Comparison of ENCODE assay signal across 10 mouse cellular contexts in genomic region chr12:99756914-99757687, GRCm38 (mm10).
DNase-seq lines count a peak whose midpoint lies in the region; ATAC-seq and TF ChIP-seq lines count a peak whose summit lies in the region.
"Had no signal": no experiment of that assay in that cellular context is flagged by ENCODE, and none has a peak within 500 bp of the region (broad histone marks: within the 10 kb centered on the region; RNA-seq: fewer than 3 reads in every experiment).

No protein-coding gene starts in this region.

- peak overlapping the region; percentile 35 for H3K4me2 ChIP-seq in forebrain, embryonic 14.5 days (ENCODE audit: low read length)

- peak overlapping the region; percentile 22; the same call in 1 of the 2 replicates for H3K4me3 ChIP-seq in left cerebral cortex, adult 2 months
- peak overlapping the region; percentile 0; the same call in 1 of the 2 replicates for H3K4me3 ChIP-seq in forebrain, embryonic 14.5 days (ENCODE audit: low read depth, low read length)
- H3K4me3 ChIP-seq in limb, embryonic 10.5 days = no peak overlapping the region
- no peak overlapping the region for H3K4me3 ChIP-seq in small intestine, adult 2 months (ENCODE audit: low read depth, low read length)

- peak overlapping the region; percentile 17; the same call in 1 of the 2 replicates for H3K9ac ChIP-seq in forebrain, embryonic 14.5 days (ENCODE audit: low read length)

- TF ChIP-seq POLR2A in small intestine, adult 2 months (IDR thresholded peaks at IDR 0.05; ENCODE audit: low read depth, low read length) = no peak

- WGBS in forebrain, embryonic 14.5 days = 10% methylated on average over 18 of the region's 18 CpGs
- 67% methylated on average over 18 of the region's 18 CpGs for WGBS in limb, embryonic 10.5 days
- 76% methylated on average over 18 of the region's 18 CpGs for WGBS in small intestine, adult 2 months

- no peak for TF ChIP-seq CTCF in left cerebral cortex, adult 2 months (IDR thresholded peaks at IDR 0.05)
- no peak for TF ChIP-seq CTCF in small intestine, adult 2 months (IDR thresholded peaks at IDR 0.05; ENCODE audit: extremely low read depth, insufficient read length, insufficient replicate concordance, low read depth, low read length)

- peak; percentile 33 for ATAC-seq in forebrain, embryonic 14.5 days
- ATAC-seq: activated CD4-positive, CD25-positive, alpha-beta regulatory T cell, adult 4 months had no signal

- H3K36me3 ChIP-seq in forebrain, embryonic 14.5 days (ENCODE audit: control insufficient read depth, insufficient read depth, low read length) = no peaks in the 10 kb centered on the region
- H3K36me3 ChIP-seq in limb, embryonic 10.5 days = no peaks in the 10 kb centered on the region
- H3K36me3 ChIP-seq in small intestine, adult 2 months (ENCODE audit: control insufficient read depth, insufficient read depth, low read length) = no peaks in the 10 kb centered on the region

- H3K4me1 ChIP-seq in forebrain, embryonic 14.5 days (ENCODE audit: control insufficient read depth, insufficient read depth, low read length) = peaks cover 17% of the 10 kb centered on the region
- peaks cover 18% of the 10 kb centered on the region for H3K4me1 ChIP-seq in limb, embryonic 10.5 days
- H3K4me1 ChIP-seq in small intestine, adult 2 months (ENCODE audit: control insufficient read depth, insufficient read depth, insufficient read length, low read length) = no peaks in the 10 kb centered on the region

- H3K27ac ChIP-seq in left cerebral cortex, adult 2 months = no peak overlapping the region
- no peak overlapping the region for H3K27ac ChIP-seq in forebrain, embryonic 14.5 days (ENCODE audit: low read depth, low read length)
- H3K27ac ChIP-seq in limb, embryonic 10.5 days = peak overlapping the region; percentile 25; the same call in 1 of the 2 replicates
- H3K27ac ChIP-seq in small intestine, adult 2 months (ENCODE audit: insufficient read depth, low read depth, low read length) = peak overlapping the region; percentile 12; the same call in 1 of the 2 replicates

- no peaks in the 10 kb centered on the region for H3K27me3 ChIP-seq in forebrain, embryonic 14.5 days (replicated peaks; ENCODE audit: control insufficient read depth, insufficient read depth, low read length)
- no peaks in the 10 kb centered on the region for H3K27me3 ChIP-seq in limb, embryonic 10.5 days (ENCODE audit: low read depth, poor library complexity, severe bottlenecking)
- H3K27me3 ChIP-seq in small intestine, adult 2 months (ENCODE audit: control insufficient read depth, insufficient read depth, low read length) = no peaks in the 10 kb centered on the region

- H3K9me3 ChIP-seq in forebrain, embryonic 14.5 days (replicated peaks; ENCODE audit: control insufficient read depth, low read length) = no peaks in the 10 kb centered on the region
- H3K9me3 ChIP-seq in limb, embryonic 10.5 days (replicated peaks) = no peaks in the 10 kb centered on the region

- intact Hi-C loops in left cerebral cortex, adult 2 months (cut with DNase I) = no loop called here

- no peak for DNase-seq in left cerebral cortex, adult 2 months (ENCODE audit: extremely low spot score in 1 of 2, low spot score in 2 of 2)
- no peak for DNase-seq in left cerebral cortex, adult 9 months (ENCODE audit: low spot score in 2 of 2)
- peak; percentile 57 for DNase-seq in forebrain, embryonic 14.5 days (ENCODE audit: low spot score)
- no peak for DNase-seq in limb, embryonic 10.5 days (ENCODE audit: low spot score)
- DNase-seq in gastrocnemius, adult 18-20 months (ENCODE audit: low spot score) = no peak
- no peak for DNase-seq in thymus, postnatal 36 days
- DNase-seq in right cerebral cortex, postnatal 4 days = no peak
- DNase-seq: cerebellum, adult 18-20 months had no signal

Comparison
In these comparisons a context has a peak if more than half of its experiments do, and no peak if none do; other contexts are left out.
1. H3K27ac ChIP-seq: peak in limb, embryonic 10.5 days (single experiment) and small intestine, adult 2 months (single experiment); none in left cerebral cortex, adult 2 months (single experiment) and forebrain, embryonic 14.5 days (single experiment).
2. H3K4me3 ChIP-seq: peak in left cerebral cortex, adult 2 months (single experiment) and forebrain, embryonic 14.5 days (single experiment); none in limb, embryonic 10.5 days (single experiment) and small intestine, adult 2 months (single experiment).